Mouse (Mus musculus): ENCODE results near the gene Gm11564. TPM values are rescaled to one million over a fixed set of nuclear protein-coding genes. Genes with fewer than 3 reads are reported as not detected.

The Gm11564 gene
- polyA plus RNA-seq (2015; fragmentation: Nextera tagmentation; extraction: Ambion mirVana), result not detected in 2 replicates

GRCm38 (mm10) chr11:99815566-99815965 lies at the start of gene Gm11564:
Gene Gm11564, minus strand, starts transcription at chr11:99815666.

DNA sequence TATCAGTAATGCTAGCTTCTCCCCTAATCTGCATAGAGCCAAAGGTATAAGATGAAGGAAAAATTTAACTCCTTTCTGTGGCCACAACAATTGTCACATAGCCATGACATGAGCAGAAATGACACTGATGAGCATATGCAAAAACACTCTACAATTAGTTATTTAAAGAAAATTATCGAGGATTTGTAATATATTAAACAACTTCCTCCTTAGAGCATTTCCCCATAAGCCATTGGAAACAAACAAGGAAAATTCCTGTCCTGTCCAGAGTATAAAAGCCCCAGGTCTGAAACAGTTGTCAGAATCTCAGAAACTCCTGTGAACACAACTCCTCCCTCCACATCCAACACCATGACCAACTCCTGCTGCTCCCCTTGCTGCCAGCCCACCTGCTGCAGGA lies 48.7 kb upstream of the Gm11564 start, which contains the start of gene Gm11559:
TSS of gene Gm11559 (plus strand) at position 301 of the 400 bp plus-strand sequence.

GRCm38 (mm10) chr11:99857617-99858016 lies 42.2 kb upstream of the Gm11564 start, which contains the start of gene Gm11568:
Gene Gm11568, plus strand, starts transcription at chr11:99857917.

GRCm38 (mm10) chr11:99851508-99851907 lies 36.0 kb upstream of the Gm11564 start, which contains the start of gene Krtap4-16:
Gene Krtap4-16, minus strand, starts transcription at chr11:99851608.

GRCm38 (mm10) chr11:99837966-99838365 lies 22.5 kb upstream of the Gm11564 start, which contains the start of gene 2300003K06Rik:
Gene 2300003K06Rik, minus strand, starts transcription at chr11:99838066.

DNA sequence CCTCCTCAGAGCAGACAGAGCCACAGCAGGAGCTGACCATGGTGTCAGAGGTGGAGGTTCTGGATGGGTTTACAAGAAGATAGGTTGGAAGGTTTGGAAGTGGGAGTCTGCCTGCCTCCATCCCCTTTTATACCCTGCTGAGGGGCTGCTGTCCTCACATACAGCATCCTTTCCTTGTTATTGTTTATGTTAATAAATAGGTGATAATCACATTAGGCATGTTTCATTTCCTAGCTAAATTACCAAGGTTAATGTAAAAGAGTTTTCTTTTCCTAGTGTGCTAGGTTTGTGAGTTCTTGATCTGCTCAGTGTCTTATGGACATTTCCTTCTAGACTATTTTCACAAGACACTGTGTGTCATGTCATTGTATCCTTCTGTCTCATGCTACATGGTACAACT lies 5.7 kb downstream of the Gm11564 start, which contains the start of gene Krtap4-13:
TSS of gene Krtap4-13 (minus strand) at position 101 of the 400 bp plus-strand sequence.

GRCm38 (mm10) chr11:99804346-99804745 lies 11.1 kb downstream of the Gm11564 start, which contains the start of gene Gm11554:
Gene Gm11554, minus strand, starts transcription at chr11:99804446.

GRCm38 (mm10) chr11:99798832-99799231 lies 16.6 kb downstream of the Gm11564 start, which contains the start of gene Gm11569:
Gene Gm11569, minus strand, starts transcription at chr11:99798932.

DNA sequence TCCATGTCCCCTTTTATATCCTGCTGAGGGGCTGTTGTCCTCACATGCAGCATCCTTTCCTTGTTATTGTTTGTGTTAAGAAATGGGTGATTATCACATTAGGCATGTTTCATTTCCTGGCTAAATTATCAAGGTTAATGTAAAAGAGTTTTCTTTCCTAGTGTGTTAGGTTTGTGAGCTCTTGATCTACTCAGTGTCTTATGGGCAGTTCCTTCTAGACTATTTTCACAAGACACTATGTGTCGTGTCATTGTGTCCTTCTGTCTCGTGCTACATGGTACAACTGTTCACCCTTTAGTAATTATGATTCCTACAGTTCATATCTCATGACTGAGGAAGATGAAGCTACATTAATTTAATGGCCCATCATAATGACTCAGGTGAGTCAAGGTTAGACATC lies 22.1 kb downstream of the Gm11564 start, which contains the start of gene Gm11596:
TSS of gene Gm11596 (minus strand) at position 101 of the 400 bp plus-strand sequence.

DNA sequence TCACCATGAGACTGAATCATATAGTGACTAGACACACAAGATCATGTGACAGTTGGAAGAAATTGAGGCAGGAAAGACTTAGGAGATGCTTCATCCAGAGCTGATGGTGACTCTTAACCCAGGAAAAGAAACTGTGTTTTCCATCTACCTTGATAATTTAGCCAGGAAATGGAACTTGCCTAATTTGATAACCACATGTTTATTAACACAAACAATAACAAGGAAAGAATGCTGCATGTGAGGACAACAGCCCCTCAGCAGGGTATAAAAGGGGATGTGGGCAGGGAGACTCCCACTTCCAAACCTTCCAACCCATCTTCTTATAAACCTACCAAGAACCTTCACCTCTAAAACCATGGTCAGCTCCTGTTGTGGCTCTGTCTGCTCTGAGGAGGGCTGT lies 30.6 kb downstream of the Gm11564 start, which contains the start of gene Krtap4-9:
TSS of gene Krtap4-9 (plus strand) at position 301 of the 400 bp plus-strand sequence.

DNA sequence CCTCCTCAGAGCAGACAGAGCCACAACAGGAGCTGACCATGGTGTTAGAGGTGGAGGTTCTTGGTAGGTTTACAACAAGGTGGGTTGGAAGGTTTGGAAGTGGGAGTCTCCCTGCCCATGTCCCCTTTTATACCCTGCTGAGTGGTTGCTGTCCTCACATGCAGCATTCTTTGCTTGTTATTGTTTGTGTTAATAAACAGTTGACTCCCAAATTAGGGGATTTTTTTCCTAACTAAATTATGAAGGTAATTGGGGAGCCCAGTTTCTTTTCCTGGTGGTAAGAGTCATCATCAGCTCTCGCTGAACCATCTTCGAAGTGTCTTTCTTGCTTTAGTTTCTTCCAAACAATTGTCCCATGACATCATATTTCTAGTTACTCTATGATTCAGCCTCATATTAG lies 34.9 kb downstream of the Gm11564 start, which contains the start of gene Krtap4-8:
TSS of gene Krtap4-8 (minus strand) at position 101 of the 400 bp plus-strand sequence.

GRCm38 (mm10) chr11:99772813-99773212 lies 42.7 kb downstream of the Gm11564 start, which contains the start of gene Gm11595:
Gene Gm11595, minus strand, starts transcription at chr11:99772913.

Other genes with a start within 250 kb of the Gm11564 start
- not detected in 2 replicates for gene Krtap3-1, start 249.0 kb downstream of the Gm11564 start, polyA plus RNA-seq (2015; fragmentation: Nextera tagmentation; extraction: Ambion mirVana)
- not detected in 2 replicates for gene Krtap1-5, start 234.7 kb downstream of the Gm11564 start, polyA plus RNA-seq (2015; fragmentation: Nextera tagmentation; extraction: Ambion mirVana)
- not detected in 2 replicates for gene Krtap1-4, start 232.0 kb downstream of the Gm11564 start, polyA plus RNA-seq (2015; fragmentation: Nextera tagmentation; extraction: Ambion mirVana)
- gene Krtap1-3, start 224.3 kb downstream of the Gm11564 start, polyA plus RNA-seq (2015; fragmentation: Nextera tagmentation; extraction: Ambion mirVana), result not detected in 2 replicates
- not detected in 2 replicates for gene Krtap9-3, start 217.6 kb downstream of the Gm11564 start, polyA plus RNA-seq (2015; fragmentation: Nextera tagmentation; extraction: Ambion mirVana)
- not detected in 2 replicates for gene Gm11938, start 212.4 kb downstream of the Gm11564 start, polyA plus RNA-seq (2015; fragmentation: Nextera tagmentation; extraction: Ambion mirVana)
- not detected in 2 replicates for gene Gm11937, start 205.5 kb downstream of the Gm11564 start, polyA plus RNA-seq (2015; fragmentation: Nextera tagmentation; extraction: Ambion mirVana)
- gene Krtap2-4, start 200.8 kb downstream of the Gm11564 start, polyA plus RNA-seq (2015; fragmentation: Nextera tagmentation; extraction: Ambion mirVana), result not detected in 2 replicates
- gene Gm11562, start 195.2 kb downstream of the Gm11564 start, polyA plus RNA-seq (2015; fragmentation: Nextera tagmentation; extraction: Ambion mirVana), result not detected in 2 replicates
- not detected in 2 replicates for gene Krtap4-1, start 187.4 kb downstream of the Gm11564 start, polyA plus RNA-seq (2015; fragmentation: Nextera tagmentation; extraction: Ambion mirVana)
- gene Krtap4-2, start 180.6 kb downstream of the Gm11564 start, polyA plus RNA-seq (2015; fragmentation: Nextera tagmentation; extraction: Ambion mirVana), result not detected in 2 replicates
- not detected in 2 replicates for gene Krtap4-7, start 171.6 kb downstream of the Gm11564 start, polyA plus RNA-seq (2015; fragmentation: Nextera tagmentation; extraction: Ambion mirVana)
- not detected in 2 replicates for gene Gm11555, start 165.4 kb downstream of the Gm11564 start, polyA plus RNA-seq (2015; fragmentation: Nextera tagmentation; extraction: Ambion mirVana)
- gene Gm11563, start 156.7 kb downstream of the Gm11564 start, polyA plus RNA-seq (2015; fragmentation: Nextera tagmentation; extraction: Ambion mirVana), result not detected in 2 replicates
- gene Krtap4-6, start 149.7 kb downstream of the Gm11564 start, polyA plus RNA-seq (2015; fragmentation: Nextera tagmentation; extraction: Ambion mirVana), result not detected in 2 replicates
- gene Gm14190, start 124.9 kb downstream of the Gm11564 start, polyA plus RNA-seq (2015; fragmentation: Nextera tagmentation; extraction: Ambion mirVana), result not detected in 2 replicates
- not detected in 2 replicates for gene Gm14180, start 81.4 kb downstream of the Gm11564 start, polyA plus RNA-seq (2015; fragmentation: Nextera tagmentation; extraction: Ambion mirVana)
- not detected in 2 replicates for gene Gm11595, start 42.8 kb downstream of the Gm11564 start, polyA plus RNA-seq (2015; fragmentation: Nextera tagmentation; extraction: Ambion mirVana)
- not detected in 2 replicates for gene Krtap4-8, start 35.0 kb downstream of the Gm11564 start, polyA plus RNA-seq (2015; fragmentation: Nextera tagmentation; extraction: Ambion mirVana)
- not detected in 2 replicates for gene Krtap4-9, start 30.5 kb downstream of the Gm11564 start, polyA plus RNA-seq (2015; fragmentation: Nextera tagmentation; extraction: Ambion mirVana)
- not detected in 2 replicates for gene Gm11596, start 22.2 kb downstream of the Gm11564 start, polyA plus RNA-seq (2015; fragmentation: Nextera tagmentation; extraction: Ambion mirVana)
- not detected in 2 replicates for gene Gm11569, start 16.7 kb downstream of the Gm11564 start, polyA plus RNA-seq (2015; fragmentation: Nextera tagmentation; extraction: Ambion mirVana)
- not detected in 2 replicates for gene Gm11554, start 11.2 kb downstream of the Gm11564 start, polyA plus RNA-seq (2015; fragmentation: Nextera tagmentation; extraction: Ambion mirVana)
- not detected in 2 replicates for gene Krtap4-13, start 5.8 kb downstream of the Gm11564 start, polyA plus RNA-seq (2015; fragmentation: Nextera tagmentation; extraction: Ambion mirVana)
- gene 2300003K06Rik, start 22.4 kb upstream of the Gm11564 start, polyA plus RNA-seq (2015; fragmentation: Nextera tagmentation; extraction: Ambion mirVana), result not detected in 2 replicates
- not detected in 2 replicates for gene Krtap4-16, start 35.9 kb upstream of the Gm11564 start, polyA plus RNA-seq (2015; fragmentation: Nextera tagmentation; extraction: Ambion mirVana)
- not detected in 2 replicates for gene Gm11568, start 42.3 kb upstream of the Gm11564 start, polyA plus RNA-seq (2015; fragmentation: Nextera tagmentation; extraction: Ambion mirVana)
- not detected in 2 replicates for gene Gm11559, start 48.8 kb upstream of the Gm11564 start, polyA plus RNA-seq (2015; fragmentation: Nextera tagmentation; extraction: Ambion mirVana)
- gene Krtap9-1, start 57.7 kb upstream of the Gm11564 start, polyA plus RNA-seq (2015; fragmentation: Nextera tagmentation; extraction: Ambion mirVana), result not detected in 2 replicates
- gene Gm11567, start 63.5 kb upstream of the Gm11564 start, polyA plus RNA-seq (2015; fragmentation: Nextera tagmentation; extraction: Ambion mirVana), result not detected in 2 replicates
- not detected in 2 replicates for gene Krtap31-1, start 92.3 kb upstream of the Gm11564 start, polyA plus RNA-seq (2015; fragmentation: Nextera tagmentation; extraction: Ambion mirVana)
- gene Gm11565, start 99.1 kb upstream of the Gm11564 start, polyA plus RNA-seq (2015; fragmentation: Nextera tagmentation; extraction: Ambion mirVana), result not detected in 2 replicates
- not detected in 2 replicates for gene Krtap31-2, start 120.6 kb upstream of the Gm11564 start, polyA plus RNA-seq (2015; fragmentation: Nextera tagmentation; extraction: Ambion mirVana)
- gene Krtap9-5, start 132.8 kb upstream of the Gm11564 start, polyA plus RNA-seq (2015; fragmentation: Nextera tagmentation; extraction: Ambion mirVana), result not detected in 2 replicates
- not detected in 2 replicates for gene Krtap29-1, start 163.4 kb upstream of the Gm11564 start, polyA plus RNA-seq (2015; fragmentation: Nextera tagmentation; extraction: Ambion mirVana)
- not detected in 2 replicates for gene Krtap16-1, start 170.9 kb upstream of the Gm11564 start, polyA plus RNA-seq (2015; fragmentation: Nextera tagmentation; extraction: Ambion mirVana)
- gene Krtap17-1, start 178.3 kb upstream of the Gm11564 start, polyA plus RNA-seq (2015; fragmentation: Nextera tagmentation; extraction: Ambion mirVana), result not detected in 2 replicates
- gene Krt33a, start 200.5 kb upstream of the Gm11564 start, polyA plus RNA-seq (2015; fragmentation: Nextera tagmentation; extraction: Ambion mirVana), result not detected in 2 replicates
- not detected in 2 replicates for gene Krt33b, start 214.2 kb upstream of the Gm11564 start, polyA plus RNA-seq (2015; fragmentation: Nextera tagmentation; extraction: Ambion mirVana)
- not detected in 2 replicates for gene Krt34, start 225.9 kb upstream of the Gm11564 start, polyA plus RNA-seq (2015; fragmentation: Nextera tagmentation; extraction: Ambion mirVana)
- gene Krt31, start 234.9 kb upstream of the Gm11564 start, polyA plus RNA-seq (2015; fragmentation: Nextera tagmentation; extraction: Ambion mirVana), result not detected in 2 replicates

Measured in spleen, postnatal 0 days (tissue).